Mouse (Mus musculus) thymus, postnatal 14 days (tissue): Measurements from ENCODE around the gene Vav3.

Experiments
- DNase-seq: peaks from one replicate; pipeline ENCODE4 v3.0.0; 2021

Vav3 gene

DNA sequence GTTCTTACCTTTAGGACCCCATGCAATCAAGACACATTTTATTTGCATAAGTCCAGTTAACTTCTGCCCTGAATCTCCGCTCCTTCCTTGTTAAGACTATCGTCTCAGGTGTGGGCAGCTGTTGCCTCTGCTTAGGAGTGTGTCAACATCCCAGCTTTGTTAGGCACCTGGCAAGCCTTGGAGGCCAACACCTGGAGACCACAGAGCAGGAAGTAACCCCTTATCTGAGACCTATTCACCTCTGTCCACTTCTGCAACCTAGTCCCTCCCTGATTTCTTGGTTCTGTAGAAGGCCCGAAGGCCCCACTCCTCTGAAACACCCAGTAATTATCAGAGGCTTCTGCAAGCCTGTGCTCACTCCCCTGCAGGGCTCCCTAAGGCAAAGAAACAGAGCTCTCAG is 255.6 kb downstream of the Vav3 start:
- DNase-seq: no peak

GRCm38 (mm10) chr3:109600699-109601451 is 260.4 kb downstream of the Vav3 start:
- DNase-seq: no peak

DNA sequence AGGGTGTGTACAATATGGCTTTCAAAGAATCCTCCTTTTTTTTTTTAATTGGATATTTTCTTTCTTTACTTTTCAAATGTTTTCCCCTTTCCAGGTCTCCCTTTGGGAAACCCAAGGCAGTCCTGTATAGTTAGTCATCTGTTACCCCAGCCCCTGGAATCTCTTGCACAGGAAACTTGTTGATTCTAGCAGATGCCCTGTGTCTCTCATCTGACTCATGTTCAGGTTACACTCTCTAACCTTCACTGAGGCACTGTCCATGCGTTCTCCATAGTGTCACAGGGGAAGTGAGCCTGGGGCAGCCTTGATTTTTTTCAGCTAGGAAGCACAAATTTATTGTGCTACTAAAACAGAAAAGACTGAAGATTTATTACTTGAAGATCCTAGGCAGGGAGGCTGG is 262.3 kb downstream of the Vav3 start:
- DNase-seq: no peak

DNA sequence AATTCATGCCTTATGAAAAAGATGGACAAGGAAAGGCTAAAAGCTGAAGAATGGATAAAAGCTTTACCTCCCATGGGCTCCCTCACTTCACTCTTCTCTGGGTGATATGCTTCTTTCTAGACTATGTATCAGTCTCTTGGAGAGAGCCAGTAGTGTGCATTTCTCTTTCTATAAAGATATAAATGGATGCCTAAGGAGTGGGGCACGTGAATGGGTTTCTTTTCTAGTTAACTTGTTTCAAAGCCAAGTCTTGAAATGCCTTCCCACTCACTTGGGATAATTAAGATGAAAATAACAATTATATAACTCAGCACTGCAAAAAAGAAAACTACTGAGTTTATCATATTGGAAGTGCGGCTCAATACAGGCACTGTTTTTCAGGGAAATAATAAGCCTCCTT is 265.7 kb downstream of the Vav3 start:
- no peak for DNase-seq

DNA sequence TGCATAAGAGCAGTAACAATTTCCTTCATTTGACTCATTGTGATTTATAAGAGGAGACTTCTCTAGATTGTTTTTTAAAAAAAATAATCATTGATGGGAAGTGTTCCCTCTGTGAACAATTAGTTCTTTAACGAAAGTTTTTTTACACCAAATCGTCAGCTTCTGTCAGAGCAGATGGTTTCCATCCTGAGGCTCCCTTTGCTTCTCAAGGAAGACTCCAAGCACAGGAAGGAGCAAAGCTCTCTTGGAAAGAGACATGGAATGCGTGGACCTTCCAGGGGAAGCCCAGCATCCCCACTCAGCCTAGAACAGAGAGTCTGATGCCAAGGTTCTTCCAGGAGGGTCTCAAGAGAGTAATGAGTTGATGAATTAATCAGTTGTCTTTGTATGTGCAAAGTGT is 281.3 kb downstream of the Vav3 start:
- DNase-seq: no peak

- no peak for DNase-seq
These were observed 281.9 kb downstream of the Vav3 start for GRCm38 (mm10) chr3:109622361-109622760.

- no peak for DNase-seq
These were observed 282.4 kb downstream of the Vav3 start for GRCm38 (mm10) chr3:109622816-109623215.

DNA sequence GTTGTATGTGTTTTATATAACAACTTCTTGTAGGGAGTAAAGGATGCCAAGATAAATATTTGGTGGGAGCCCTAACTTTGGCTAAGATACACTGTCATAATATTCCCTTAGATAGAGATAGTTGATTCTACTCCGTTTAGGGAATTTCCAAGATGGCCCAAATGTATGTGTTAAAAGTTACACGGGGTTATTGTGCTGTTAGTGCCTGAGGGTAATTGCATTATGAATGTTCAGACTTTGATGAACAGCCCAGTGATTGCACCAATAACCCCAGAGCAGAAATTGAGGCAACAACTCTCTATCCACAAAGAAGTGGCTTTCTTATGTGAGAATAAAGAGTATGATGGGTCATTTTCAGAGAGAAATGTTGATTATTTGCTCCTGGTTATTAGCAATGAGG is 283.3 kb downstream of the Vav3 start:
- DNase-seq: no peak

DNA sequence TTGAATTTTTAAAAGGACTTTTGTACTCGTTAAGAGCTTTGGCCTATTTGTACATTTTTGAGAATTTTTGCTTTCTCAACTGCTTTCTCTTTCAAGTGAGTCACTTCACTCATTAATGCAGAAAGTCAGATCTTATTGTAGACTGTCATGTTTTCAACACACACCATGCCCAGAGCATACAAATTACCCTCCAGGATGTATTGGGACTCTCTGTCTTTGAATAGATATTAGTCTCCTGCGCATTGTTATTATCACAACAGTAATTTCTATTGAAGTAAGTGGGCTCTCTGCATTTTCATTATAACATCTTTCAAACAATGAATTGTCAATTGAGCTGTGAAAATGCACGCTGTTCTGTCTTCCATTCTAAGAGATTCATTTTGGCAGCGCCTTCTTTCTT is 295.6 kb downstream of the Vav3 start:
- DNase-seq: no peak

DNA sequence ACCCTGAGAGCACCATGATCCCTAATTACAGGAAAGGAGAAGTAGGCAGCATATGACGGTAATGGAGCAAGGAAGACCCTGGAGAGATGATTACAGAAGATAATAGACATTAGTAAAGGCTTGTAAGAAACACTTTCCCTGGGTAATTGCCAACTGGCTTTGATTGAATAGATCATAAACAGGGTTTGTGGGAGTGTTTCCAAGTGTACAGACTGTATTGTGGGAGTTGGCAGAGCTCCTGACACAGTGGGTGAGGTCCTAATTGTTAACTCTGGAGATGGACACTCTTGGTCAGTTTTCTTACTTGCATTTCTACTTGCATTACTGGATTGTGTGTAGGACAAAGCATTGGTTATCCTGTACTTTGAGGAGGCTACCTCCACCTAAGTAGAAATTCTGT is 298.9 kb downstream of the Vav3 start:
- no peak for DNase-seq

- DNase-seq: no peak
These were observed 300.3 kb downstream of the Vav3 start for GRCm38 (mm10) chr3:109640796-109641195.

GRCm38 (mm10) chr3:109648242-109648641 is 307.8 kb downstream of the Vav3 start:
- no peak for DNase-seq

DNA sequence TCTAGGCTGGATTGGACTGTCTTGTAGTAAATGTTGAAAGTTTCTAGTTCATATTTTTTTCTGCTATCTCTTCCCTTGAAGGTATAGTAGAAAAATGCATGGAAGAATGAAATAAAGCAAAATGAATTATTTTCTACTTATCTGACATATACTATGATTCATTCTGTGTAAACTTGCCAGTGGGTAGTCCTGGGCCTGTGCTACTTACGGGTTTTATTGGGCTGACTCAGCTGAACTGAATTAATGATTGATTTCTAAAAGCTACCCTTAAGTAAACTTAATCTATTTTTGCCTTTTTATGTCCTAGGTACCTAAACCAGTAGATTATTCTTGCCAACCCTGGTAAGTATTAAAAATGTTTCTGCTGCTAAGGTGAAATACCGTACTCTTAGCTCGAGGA is 311.0 kb downstream of the Vav3 start:
- DNase-seq: no peak

DNA sequence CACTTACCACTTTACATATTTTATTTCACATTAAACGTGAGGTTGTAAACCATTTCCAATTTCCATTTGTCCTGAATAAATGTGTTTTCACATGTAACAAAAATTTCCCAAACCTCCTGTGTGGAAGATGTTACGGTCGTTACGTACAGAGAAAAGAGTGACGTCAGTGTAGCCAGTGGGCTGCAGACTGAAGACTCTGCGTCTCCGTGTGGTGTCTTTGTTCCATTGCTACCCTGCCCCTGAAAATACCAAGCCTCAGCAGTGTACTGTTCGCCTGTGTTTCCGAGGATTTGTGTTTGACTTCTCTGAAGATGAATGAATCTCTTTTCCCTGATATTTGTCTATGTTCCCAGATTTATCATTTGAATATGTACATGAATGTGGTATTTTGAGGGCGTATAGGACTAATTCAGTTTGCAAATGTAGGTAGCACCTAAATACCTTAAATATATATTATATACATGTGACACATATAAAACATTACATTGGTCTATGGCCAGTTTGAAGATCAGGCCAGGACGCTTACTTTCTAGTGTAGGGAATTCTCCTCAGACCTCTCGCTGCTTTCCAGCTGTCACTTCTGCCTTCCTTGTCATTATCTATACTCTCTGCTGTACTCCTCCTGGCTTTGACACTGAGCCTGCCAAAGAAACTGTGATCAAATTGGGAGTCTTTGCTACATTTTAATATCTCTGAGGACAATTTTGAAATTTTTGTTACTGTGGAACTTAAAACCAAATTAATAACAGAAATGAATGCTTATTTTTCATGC is 312.6 kb downstream of the Vav3 start:
- DNase-seq: no peak

DNA sequence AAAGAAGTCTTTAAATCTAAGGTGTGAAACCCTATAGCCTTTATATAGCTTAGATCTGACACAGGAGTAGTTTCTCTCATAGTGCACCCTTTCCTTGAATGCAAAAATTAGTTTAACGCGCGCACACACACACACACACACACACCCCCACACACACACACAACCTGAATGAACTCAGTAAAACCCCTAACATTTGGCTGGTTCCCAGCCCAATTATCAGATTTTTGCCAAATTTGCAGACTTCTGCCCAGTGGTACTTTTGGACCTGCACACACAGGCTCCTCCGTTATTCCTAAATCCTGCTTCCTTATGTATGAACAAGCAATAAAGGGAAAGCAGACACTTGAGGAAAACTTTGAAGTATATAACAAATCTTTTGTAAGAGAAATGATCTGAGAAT is 313.9 kb downstream of the Vav3 start:
- no peak for DNase-seq

GRCm38 (mm10) chr3:109671716-109672115 is 331.3 kb downstream of the Vav3 start:
- DNase-seq: no peak

DNA sequence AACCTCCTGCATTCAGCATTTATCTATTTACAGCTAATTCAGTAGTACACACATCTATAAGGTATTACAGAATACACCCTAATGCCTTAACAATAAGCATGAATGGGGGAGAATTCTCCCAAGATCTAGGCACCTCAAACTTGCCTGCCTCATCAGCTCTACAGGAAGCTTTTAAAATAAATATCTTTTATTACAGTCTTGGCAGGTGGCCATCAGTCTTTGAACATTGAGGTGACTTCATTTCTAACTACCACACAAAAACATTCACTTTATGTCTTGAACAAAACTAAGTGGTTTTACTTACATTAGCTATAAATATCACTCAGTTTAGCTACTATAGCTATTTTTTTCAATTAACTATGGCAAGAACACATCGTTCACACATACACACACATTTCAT is 332.5 kb downstream of the Vav3 start:
- no peak for DNase-seq

DNA sequence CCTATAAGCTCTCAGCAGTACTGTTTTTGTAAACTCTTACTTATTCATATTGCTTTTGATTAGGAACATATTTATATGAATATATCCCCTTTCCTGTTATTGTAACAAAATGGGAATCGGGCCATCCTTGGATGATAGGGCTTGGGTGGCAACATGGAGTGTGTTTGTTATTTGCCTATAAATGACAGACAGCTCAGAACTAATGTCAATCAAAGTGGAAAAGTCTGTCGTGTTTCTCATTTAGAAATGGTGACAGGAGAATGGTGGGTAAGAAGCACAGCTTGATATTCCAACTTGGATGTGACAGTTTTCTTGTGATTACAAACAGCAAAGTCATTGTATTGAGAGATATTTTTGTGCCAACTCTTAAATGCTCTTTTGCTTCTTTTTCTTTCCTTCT is 339.8 kb downstream of the Vav3 start:
- DNase-seq: no peak

DNA sequence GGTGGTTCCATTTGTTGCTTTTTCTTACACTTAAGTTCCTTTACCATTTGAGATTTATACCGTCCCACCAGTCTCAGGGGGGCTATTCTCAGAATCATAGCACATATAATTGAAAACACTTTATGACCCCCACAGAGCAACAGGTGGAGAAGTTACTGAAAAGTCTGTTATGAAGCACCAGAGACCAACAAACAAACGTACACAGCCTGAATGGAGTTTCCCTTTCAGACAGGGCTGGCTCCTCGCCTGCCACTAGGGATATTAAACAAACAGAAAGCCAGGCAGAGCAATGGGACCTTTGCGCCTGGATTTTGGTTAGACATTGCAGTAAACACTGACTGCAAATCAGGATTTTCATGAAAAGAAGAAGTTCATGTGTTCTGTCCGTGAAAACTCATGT is 341.4 kb downstream of the Vav3 start:
- DNase-seq: no peak

DNA sequence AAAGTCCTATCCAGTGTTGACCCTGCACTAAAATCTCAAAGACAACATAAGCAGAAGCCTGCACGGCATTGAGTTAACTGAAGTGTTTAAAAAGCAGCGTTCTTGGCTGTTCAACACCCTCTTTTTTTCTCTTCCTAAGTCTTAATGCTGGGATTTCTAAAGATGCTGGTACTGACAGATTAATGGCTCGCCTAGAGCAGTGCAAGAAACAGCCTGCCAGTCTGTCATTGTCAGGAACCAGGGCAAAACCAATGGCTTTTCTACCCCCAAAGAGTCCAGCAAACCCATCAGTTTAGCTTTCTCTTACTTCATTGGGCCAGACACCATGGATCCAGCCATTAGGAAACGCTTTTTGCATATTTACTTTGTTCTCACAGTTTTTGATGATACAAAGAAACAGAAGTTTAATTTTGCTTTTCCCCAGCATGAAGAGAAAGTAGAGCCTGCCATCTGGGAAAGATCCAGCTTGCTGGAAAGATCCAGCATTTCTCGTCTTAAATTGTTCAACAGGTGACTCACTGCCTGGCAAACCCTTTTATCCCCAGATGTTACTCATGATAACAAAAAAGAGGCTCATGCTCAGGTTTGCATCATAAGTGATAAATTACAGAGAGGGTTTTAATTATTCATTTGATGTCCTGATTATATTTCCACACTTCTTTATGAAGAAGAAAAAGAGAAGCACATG is 343.3 kb downstream of the Vav3 start:
- DNase-seq: no peak

GRCm38 (mm10) chr3:109690566-109690965 is 350.1 kb downstream of the Vav3 start:
- DNase-seq: no peak

GRCm38 (mm10) chr3:109692613-109693012 is 352.2 kb downstream of the Vav3 start:
- DNase-seq: no peak

GRCm38 (mm10) chr3:109701301-109701700 is 360.8 kb downstream of the Vav3 start:
- no peak for DNase-seq
